Mouse (Mus musculus): ENCODE results near the gene Ppfibp1. TPM values are rescaled to one million over a fixed set of nuclear protein-coding genes. Genes with fewer than 3 reads are reported as not detected.

Gene Ppfibp1
- polyA plus RNA-seq, 1 experiment from 2014 or later, result 45.7 TPM

DNA sequence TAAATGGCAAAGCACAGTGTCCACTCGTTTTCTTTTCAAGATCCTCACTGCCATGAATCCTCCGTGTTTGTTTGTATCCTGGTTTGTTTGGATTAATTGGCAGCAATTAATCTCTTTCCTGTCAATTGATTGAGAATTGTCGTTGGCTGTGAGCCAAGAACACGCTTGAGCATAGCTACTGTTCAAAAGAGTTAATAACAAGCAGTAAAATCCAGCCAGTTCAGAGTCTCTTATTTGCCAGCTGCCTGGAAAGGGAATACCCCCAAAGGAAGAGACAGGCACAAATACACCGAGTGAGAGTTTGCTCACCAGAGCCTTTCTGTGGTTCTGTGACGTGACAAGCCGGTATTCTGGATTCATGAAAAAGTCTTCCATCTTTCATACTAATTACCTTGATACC is 173.7 kb downstream of the Ppfibp1 start:
- no peak overlapping the region for H3K9ac ChIP-seq (replicated peaks; ENCODE audit: low read length)
- H3K27ac ChIP-seq (replicated peaks; ENCODE audit: low read depth, low read length), result no peak overlapping the region
- no peaks in the 10 kb centered on the region; the same call in 1 of the 2 replicates for H3K36me3 ChIP-seq (replicated peaks; ENCODE audit: control insufficient read depth, insufficient read depth, low read depth, low read length)
- H3K4me3 ChIP-seq (ENCODE audit: low read depth, low read length), result no peak overlapping the region
- WGBS, result 82% methylated on average over 7 of the region's 7 CpGs
- H3K9me3 ChIP-seq (replicated peaks; ENCODE audit: control insufficient read depth, low read length), result no peaks in the 10 kb centered on the region
- no peaks in the 10 kb centered on the region for H3K27me3 ChIP-seq (ENCODE audit: control insufficient read depth, insufficient read depth, low read length)
- ATAC-seq (replicated peaks; ENCODE audit: insufficient number of reproducible peaks, low FRiP score, low TSS enrichment, low read depth) (no peak), DNase-seq (ENCODE audit: low spot score) (no peak)
- no peak overlapping the region for H3K4me2 ChIP-seq (ENCODE audit: low read depth, low read length)
- H3K4me1 ChIP-seq (ENCODE audit: control insufficient read depth, insufficient read depth, low read length), result no peaks in the 10 kb centered on the region

DNA sequence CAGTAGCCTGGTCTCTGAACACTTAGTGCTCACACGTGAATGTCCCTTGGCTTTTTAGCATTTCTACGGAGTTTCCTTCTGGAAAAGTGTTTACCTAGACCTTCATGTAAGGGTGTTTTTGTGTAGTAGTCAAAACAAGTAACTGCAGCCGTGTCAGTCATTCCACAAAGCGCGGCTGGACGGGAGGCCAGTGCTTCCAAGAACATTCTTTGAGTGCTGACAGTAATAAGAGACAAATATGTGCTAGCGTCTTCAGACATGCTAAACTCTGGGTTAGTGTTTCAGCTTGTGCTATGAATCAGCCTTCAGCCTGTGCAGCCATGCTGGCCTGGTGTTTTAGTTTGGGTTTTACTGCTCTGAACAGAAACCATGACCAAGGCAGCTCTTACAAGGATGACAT is 174.4 kb downstream of the Ppfibp1 start:
- H3K4me3 ChIP-seq (ENCODE audit: low read depth, low read length), result no peak overlapping the region
- H3K27ac ChIP-seq (replicated peaks; ENCODE audit: low read depth, low read length), result no peak overlapping the region
- no peak for ATAC-seq (replicated peaks; ENCODE audit: insufficient number of reproducible peaks, low FRiP score, low TSS enrichment, low read depth)
- no peaks in the 10 kb centered on the region; the same call in 1 of the 2 replicates for H3K36me3 ChIP-seq (replicated peaks; ENCODE audit: control insufficient read depth, insufficient read depth, low read depth, low read length)
- H3K27me3 ChIP-seq (ENCODE audit: control insufficient read depth, insufficient read depth, low read length), result no peaks in the 10 kb centered on the region
- no peaks in the 10 kb centered on the region for H3K9me3 ChIP-seq (replicated peaks; ENCODE audit: control insufficient read depth, low read length)
- no peak for DNase-seq (ENCODE audit: low spot score)
- H3K4me1 ChIP-seq (ENCODE audit: control insufficient read depth, insufficient read depth, low read length), result no peaks in the 10 kb centered on the region
- no peak overlapping the region for H3K9ac ChIP-seq (replicated peaks; ENCODE audit: low read length)
- WGBS, result 91% methylated on average over 7 of the region's 7 CpGs
- H3K4me2 ChIP-seq (ENCODE audit: low read depth, low read length), result no peak overlapping the region

DNA sequence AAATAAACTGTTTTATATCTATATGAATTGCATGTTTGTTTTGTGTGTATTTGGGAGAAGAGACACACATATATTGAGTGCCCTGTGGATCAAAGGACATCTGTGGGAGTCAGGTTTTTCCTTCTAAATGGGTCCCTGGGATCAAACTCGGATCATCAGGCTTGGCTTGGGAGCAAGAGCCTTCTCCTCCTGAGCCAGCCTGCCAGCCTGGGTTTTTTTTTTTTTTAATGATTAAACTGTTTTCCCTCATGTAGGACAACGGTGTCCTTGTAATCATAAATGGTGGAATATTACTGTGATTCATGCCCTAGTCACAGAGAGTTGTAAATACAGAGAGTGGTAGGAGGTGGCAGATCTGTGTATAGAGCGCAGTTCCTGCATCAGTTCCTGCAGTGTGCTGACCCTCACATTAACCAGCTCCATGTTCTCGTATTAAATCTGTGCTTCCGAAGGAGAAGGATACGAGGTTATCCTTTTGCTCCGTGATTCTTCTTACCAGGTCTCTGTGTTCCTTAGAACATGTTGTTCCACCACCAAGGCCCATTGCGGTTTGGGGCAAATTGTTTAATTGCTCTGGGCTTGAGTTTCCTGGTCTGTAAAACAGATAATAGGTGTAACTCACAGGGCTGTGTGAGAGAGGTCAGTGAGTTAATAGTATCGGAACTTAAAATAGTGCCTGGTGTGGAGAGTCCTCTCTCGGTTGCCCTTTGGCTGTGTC is 176.1 kb downstream of the Ppfibp1 start:
- Histone ChIP-seq H3K27ac (replicated peaks; ENCODE audit: low read depth, low read length) (no peak overlapping the region), H3K9ac (replicated peaks; ENCODE audit: low read length) (no peak overlapping the region), H3K4me3 (ENCODE audit: low read depth, low read length) (no peak overlapping the region), H3K4me2 (ENCODE audit: low read depth, low read length) (no peak overlapping the region), H3K9me3 (replicated peaks; ENCODE audit: control insufficient read depth, low read length) (no peaks in the 10 kb centered on the region), H3K36me3 (replicated peaks; ENCODE audit: control insufficient read depth, insufficient read depth, low read depth, low read length) (no peaks in the 10 kb centered on the region; the same call in 1 of the 2 replicates), H3K27me3 (ENCODE audit: control insufficient read depth, insufficient read depth, low read length) (no peaks in the 10 kb centered on the region), H3K4me1 (ENCODE audit: control insufficient read depth, insufficient read depth, low read length) (no peaks in the 10 kb centered on the region)
- ATAC-seq (replicated peaks; ENCODE audit: insufficient number of reproducible peaks, low FRiP score, low TSS enrichment, low read depth) (no peak), DNase-seq (ENCODE audit: low spot score) (no peak)
- 87% methylated on average over 10 of the region's 10 CpGs for WGBS

GRCm38 (mm10) chr6:147064944-147065261 is 176.6 kb downstream of the Ppfibp1 start:
- Histone ChIP-seq H3K4me1 (ENCODE audit: control insufficient read depth, insufficient read depth, low read length) (no peaks in the 10 kb centered on the region), H3K27me3 (ENCODE audit: control insufficient read depth, insufficient read depth, low read length) (no peaks in the 10 kb centered on the region), H3K9ac (replicated peaks; ENCODE audit: low read length) (no peak overlapping the region), H3K4me2 (ENCODE audit: low read depth, low read length) (no peak overlapping the region), H3K27ac (replicated peaks; ENCODE audit: low read depth, low read length) (no peak overlapping the region), H3K4me3 (ENCODE audit: low read depth, low read length) (no peak overlapping the region), H3K36me3 (replicated peaks; ENCODE audit: control insufficient read depth, insufficient read depth, low read depth, low read length) (no peaks in the 10 kb centered on the region; the same call in 1 of the 2 replicates), H3K9me3 (replicated peaks; ENCODE audit: control insufficient read depth, low read length) (no peaks in the 10 kb centered on the region)
- no peak for DNase-seq (ENCODE audit: low spot score)
- WGBS, result 91% methylated on average over 6 of the region's 6 CpGs
- ATAC-seq (replicated peaks; ENCODE audit: insufficient number of reproducible peaks, low FRiP score, low TSS enrichment, low read depth), result no peak

DNA sequence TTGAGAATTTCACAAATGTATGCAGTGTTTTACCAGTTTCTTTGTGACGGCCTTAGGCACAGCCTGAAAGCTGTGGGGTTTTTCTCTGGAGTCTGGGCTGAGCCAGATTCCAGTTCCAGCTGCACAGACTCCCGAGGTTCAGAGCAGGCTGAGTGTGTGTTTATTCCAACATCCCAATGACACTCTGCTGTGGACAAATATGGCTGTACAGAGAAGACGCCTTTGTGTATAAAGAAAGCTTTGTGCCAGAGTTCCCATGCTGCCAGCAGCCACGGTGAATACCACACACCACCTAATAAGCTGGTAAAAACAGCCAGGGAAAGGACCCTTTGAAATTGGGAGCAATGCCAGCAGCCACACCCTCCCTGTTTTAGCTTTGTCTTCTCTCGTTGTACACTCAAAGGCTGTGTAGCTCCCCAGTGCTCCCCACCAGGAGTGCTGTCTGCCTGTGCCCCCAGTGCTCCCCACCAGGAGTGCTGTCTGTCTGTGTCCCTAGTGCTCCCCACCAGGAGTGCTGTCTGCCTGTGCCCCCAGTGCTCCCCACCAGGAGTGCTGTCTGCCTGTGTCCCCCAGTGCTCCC is 187.6 kb downstream of the Ppfibp1 start:
- ATAC-seq (replicated peaks; ENCODE audit: insufficient number of reproducible peaks, low FRiP score, low TSS enrichment, low read depth), result no peak

DNA sequence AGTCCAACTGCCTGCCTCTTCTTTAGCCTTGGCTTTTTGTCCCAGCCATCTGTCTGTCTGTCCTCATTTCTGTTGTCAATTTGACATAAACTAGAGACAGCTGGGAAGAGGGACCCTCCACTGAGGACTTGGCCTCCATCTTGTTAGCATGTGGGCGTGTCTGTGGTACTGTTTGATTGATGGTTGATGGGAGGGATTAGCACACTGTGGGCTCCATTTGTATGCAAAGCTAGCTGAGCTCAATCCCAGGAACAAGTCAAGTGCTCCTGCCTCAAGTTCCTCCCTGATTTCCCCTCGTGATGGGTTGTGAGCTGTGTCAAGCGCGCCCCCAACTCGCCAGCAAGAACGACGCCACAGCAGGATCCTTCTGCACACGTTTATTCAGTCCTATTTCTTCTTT is 188.6 kb downstream of the Ppfibp1 start:
- H3K4me1 ChIP-seq (ENCODE audit: control insufficient read depth, insufficient read depth, low read length), result no peaks in the 10 kb centered on the region
- no peak overlapping the region for H3K27ac ChIP-seq (replicated peaks; ENCODE audit: low read depth, low read length)
- H3K9me3 ChIP-seq (replicated peaks; ENCODE audit: control insufficient read depth, low read length), result no peaks in the 10 kb centered on the region
- no peak for DNase-seq (ENCODE audit: low spot score)
- no peak overlapping the region for H3K4me3 ChIP-seq (ENCODE audit: low read depth, low read length)
- no peak overlapping the region for H3K4me2 ChIP-seq (ENCODE audit: low read depth, low read length)
- H3K27me3 ChIP-seq (ENCODE audit: control insufficient read depth, insufficient read depth, low read length), result no peaks in the 10 kb centered on the region
- WGBS, result 83% methylated on average over 8 of the region's 8 CpGs
- no peak overlapping the region for H3K9ac ChIP-seq (replicated peaks; ENCODE audit: low read length)
- no peak for ATAC-seq (replicated peaks; ENCODE audit: insufficient number of reproducible peaks, low FRiP score, low TSS enrichment, low read depth)
- no peaks in the 10 kb centered on the region for H3K36me3 ChIP-seq (replicated peaks; ENCODE audit: control insufficient read depth, insufficient read depth, low read depth, low read length)

More for the DNA sequence above, 187.6 kb downstream of the Ppfibp1 start:
- H3K9me3 ChIP-seq (replicated peaks; ENCODE audit: control insufficient read depth, low read length), result no peaks in the 10 kb centered on the region
- no peak for DNase-seq (ENCODE audit: low spot score)
- H3K27me3 ChIP-seq (ENCODE audit: control insufficient read depth, insufficient read depth, low read length), result no peaks in the 10 kb centered on the region
- no peak overlapping the region for H3K27ac ChIP-seq (replicated peaks; ENCODE audit: low read depth, low read length)
- H3K4me3 ChIP-seq (ENCODE audit: low read depth, low read length), result no peak overlapping the region
- WGBS, result 61% methylated on average over 5 of the region's 5 CpGs
- no peaks in the 10 kb centered on the region for H3K36me3 ChIP-seq (replicated peaks; ENCODE audit: control insufficient read depth, insufficient read depth, low read depth, low read length)
- no peaks in the 10 kb centered on the region for H3K4me1 ChIP-seq (ENCODE audit: control insufficient read depth, insufficient read depth, low read length)
- no peak overlapping the region for H3K4me2 ChIP-seq (ENCODE audit: low read depth, low read length)
- no peak overlapping the region for H3K9ac ChIP-seq (replicated peaks; ENCODE audit: low read length)

DNA sequence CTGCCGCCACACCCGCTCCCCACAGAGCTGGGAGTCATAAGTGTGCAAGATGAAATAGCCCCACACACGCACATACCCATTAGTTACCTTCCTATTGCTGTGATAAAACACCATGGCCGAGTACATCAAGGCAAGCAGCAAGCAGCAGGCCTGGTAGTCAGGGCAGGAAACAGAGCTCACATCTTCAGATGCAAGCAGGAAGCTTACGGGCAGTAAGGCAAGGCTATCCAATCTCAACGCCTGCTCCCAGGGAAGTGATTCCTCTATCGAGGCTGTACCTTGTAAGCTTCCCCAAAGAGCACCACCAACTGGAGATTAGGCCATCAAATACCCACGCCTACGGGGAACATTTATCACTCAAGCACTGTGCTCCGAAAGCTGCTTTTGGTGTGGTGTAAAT is 191.6 kb downstream of the Ppfibp1 start:
- no peak overlapping the region for H3K4me3 ChIP-seq (ENCODE audit: low read depth, low read length)
- H3K9me3 ChIP-seq (replicated peaks; ENCODE audit: control insufficient read depth, low read length), result no peaks in the 10 kb centered on the region
- DNase-seq (ENCODE audit: low spot score) (no peak), ATAC-seq (replicated peaks; ENCODE audit: insufficient number of reproducible peaks, low FRiP score, low TSS enrichment, low read depth) (no peak)
- WGBS, result 94% methylated on average over 10 of the region's 10 CpGs
- H3K9ac ChIP-seq (replicated peaks; ENCODE audit: low read length), result no peak overlapping the region
- H3K4me1 ChIP-seq (ENCODE audit: control insufficient read depth, insufficient read depth, low read length), result no peaks in the 10 kb centered on the region
- H3K27me3 ChIP-seq (ENCODE audit: control insufficient read depth, insufficient read depth, low read length), result no peaks in the 10 kb centered on the region
- no peak overlapping the region for H3K4me2 ChIP-seq (ENCODE audit: low read depth, low read length)
- H3K36me3 ChIP-seq (replicated peaks; ENCODE audit: control insufficient read depth, insufficient read depth, low read depth, low read length), result no peaks in the 10 kb centered on the region
- H3K27ac ChIP-seq (replicated peaks; ENCODE audit: low read depth, low read length), result no peak overlapping the region
